Mouse (Mus musculus) limb, embryonic 13.5 days (tissue): ENCODE measurements around the gene 4933407L21Rik. TPM values are rescaled to one million over a fixed set of nuclear protein-coding genes. Genes with fewer than 3 reads are reported as not detected.
"Not testable (repeated sequence)": the region's sequence is repeated elsewhere in the genome, so short reads cannot be mapped to it uniquely, and the experiment has no call there.

Experiments used
- ATAC-seq: fragments of 200-750 bp; cut with Nextera tagmentation; 2 replicates; pipeline ENCODE4 v1.8.0; 2017; ENCODE audit warnings: low read depth, moderate number of reproducible peaks, moderate TSS enrichment; ENCODE audit not compliant: low FRiP score
- H3K27ac ChIP-seq: fragments of 300-500 bp; sonication (generic); 2 replicates; pipeline ENCODE4 v1.5.1; 2015; ENCODE audit warnings: inconsistent platforms, mild to moderate bottlenecking, moderate library complexity
- H3K27me3 ChIP-seq: fragments of 300-500 bp; sonication (generic); 2 replicates; pipeline ENCODE4 v1.6.1; 2015; ENCODE audit warnings: mild to moderate bottlenecking, inconsistent platforms
- H3K36me3 ChIP-seq: fragments of 300-500 bp; sonication (generic); 2 replicates; pipeline ENCODE4 v1.6.1; 2015; ENCODE audit warnings: inconsistent platforms, mild to moderate bottlenecking, moderate library complexity
- H3K4me1 ChIP-seq: fragments of 300-500 bp; sonication (generic); 2 replicates; pipeline ENCODE4 v1.6.1; 2015; ENCODE audit warnings: inconsistent platforms
- H3K4me2 ChIP-seq: fragments of 300-500 bp; sonication (generic); replicated peaks from 2 replicates; pipeline ENCODE4 v1.6.1; 2015; ENCODE audit warnings: inconsistent platforms, mild to moderate bottlenecking, moderate library complexity
- H3K4me3 ChIP-seq: fragments of 300-500 bp; sonication (generic); 2 replicates; pipeline ENCODE4 v1.5.1; 2015; ENCODE audit warnings: moderate library complexity, mild to moderate bottlenecking, inconsistent platforms
- H3K9ac ChIP-seq: fragments of 300-500 bp; sonication (generic); 2 replicates; pipeline ENCODE4 v1.6.1; 2015; ENCODE audit warnings: mild to moderate bottlenecking, inconsistent platforms
- H3K9me3 ChIP-seq: fragments of 300-500 bp; sonication (generic); 2 replicates; pipeline ENCODE4 v1.6.1; 2016; ENCODE audit warnings: inconsistent platforms
- WGBS: fragments of 180-500 bp; shearing (Covaris S2); methylation state at CpG from one replicate; pipeline ENCODE4 v1.1.7; 2015; 5-methylcytosine and 5-hydroxymethylcytosine counted together
- polyA plus RNA-seq: library from polyadenylated mRNA; unstranded; fragments of >200 nt; fragmentation: Nextera tagmentation; extraction: Ambion mirVana; gene quantifications from 2 replicates; pipeline ENCODE4 v1.2.1, GENCODE M21; 2015

Gene 4933407L21Rik
- polyA plus RNA-seq, 1 experiment from 2014 or later: 0.56 TPM

DNA sequence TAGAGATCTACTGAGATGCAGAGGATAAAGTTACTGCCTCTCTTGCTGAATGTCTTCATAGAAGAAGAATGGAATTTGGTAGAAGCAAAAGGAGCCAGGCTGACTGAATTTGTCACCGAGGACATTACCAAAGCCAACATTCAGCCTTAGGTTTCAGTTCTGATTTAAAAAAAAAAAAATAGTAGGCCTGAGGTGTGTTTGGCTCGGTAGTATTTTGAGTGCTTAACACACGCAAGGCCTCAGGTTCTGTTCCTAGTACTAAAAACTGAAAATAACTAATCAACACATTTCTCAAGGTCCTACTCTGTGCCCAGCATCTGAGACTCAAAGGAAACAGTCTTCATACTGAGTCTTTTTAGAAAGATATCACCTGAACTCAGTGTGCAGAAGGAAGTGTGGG, 42.8 kb downstream of the 4933407L21Rik start:
- 87% methylated on average over 3 of the region's 3 CpGs for WGBS
- ATAC-seq: no peak

DNA sequence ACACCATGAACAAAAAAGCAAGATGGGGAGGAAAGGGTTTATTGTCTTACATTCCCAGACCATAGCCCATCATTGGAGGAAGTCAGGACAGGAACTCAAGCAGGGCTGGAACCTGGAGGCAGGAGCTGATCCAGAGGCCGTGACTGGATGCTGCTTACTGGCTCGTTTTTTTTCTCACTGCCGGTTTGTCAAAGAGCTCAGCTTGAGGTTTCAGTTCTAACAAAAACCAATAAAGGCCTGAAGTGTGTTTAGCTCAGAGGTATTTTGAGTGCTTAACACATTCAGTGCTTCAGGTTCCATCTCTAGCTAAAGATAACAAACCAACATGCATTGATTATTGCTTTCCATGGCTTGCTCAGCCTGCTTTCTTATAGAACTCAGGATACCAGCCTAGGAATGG, 44.1 kb downstream of the 4933407L21Rik start:
- H3K9me3 ChIP-seq: no peaks in the 10 kb centered on the region
- H3K27ac ChIP-seq: no peak overlapping the region
- peaks cover 10% of the 10 kb centered on the region; the same call in 1 of the 2 replicates for H3K4me1 ChIP-seq
- no peak overlapping the region for H3K9ac ChIP-seq
- no peak overlapping the region for H3K4me3 ChIP-seq
- no peaks in the 10 kb centered on the region for H3K27me3 ChIP-seq
- no peak for ATAC-seq
- H3K36me3 ChIP-seq: no peaks in the 10 kb centered on the region
- WGBS: 43% methylated on average over 3 of the region's 3 CpGs
- H3K4me2 ChIP-seq: no peak overlapping the region

More for the DNA sequence above, 42.8 kb downstream of the 4933407L21Rik start:
- Histone ChIP-seq H3K9me3 (no peaks in the 10 kb centered on the region), H3K9ac (no peak overlapping the region), H3K27me3 (no peaks in the 10 kb centered on the region), H3K27ac (no peak overlapping the region), H3K4me2 (no peak overlapping the region), H3K36me3 (no peaks in the 10 kb centered on the region), H3K4me3 (no peak overlapping the region), H3K4me1 (peaks cover 10% of the 10 kb centered on the region; the same call in 1 of the 2 replicates)

DNA sequence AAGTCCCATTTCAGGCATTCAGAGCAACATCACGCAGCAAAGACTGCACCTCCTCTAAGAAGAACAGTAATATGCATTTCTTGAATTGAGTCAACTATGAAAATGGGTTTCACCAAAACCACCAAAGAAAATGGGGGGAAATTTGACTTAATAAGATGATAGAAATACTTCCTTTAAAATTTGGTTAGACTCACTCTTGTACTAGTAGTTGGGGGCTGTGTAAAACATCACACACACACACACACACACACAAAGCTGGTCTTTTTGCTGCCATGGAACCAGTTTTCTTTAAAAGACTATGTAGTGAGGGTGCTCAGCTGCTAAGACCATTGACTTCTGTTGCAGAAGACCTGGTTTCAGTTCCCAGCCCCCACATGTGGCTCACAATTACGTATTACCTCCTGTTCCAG, 45.2 kb downstream of the 4933407L21Rik start:
- no peak for ATAC-seq
- H3K36me3 ChIP-seq: no peaks in the 10 kb centered on the region

DNA sequence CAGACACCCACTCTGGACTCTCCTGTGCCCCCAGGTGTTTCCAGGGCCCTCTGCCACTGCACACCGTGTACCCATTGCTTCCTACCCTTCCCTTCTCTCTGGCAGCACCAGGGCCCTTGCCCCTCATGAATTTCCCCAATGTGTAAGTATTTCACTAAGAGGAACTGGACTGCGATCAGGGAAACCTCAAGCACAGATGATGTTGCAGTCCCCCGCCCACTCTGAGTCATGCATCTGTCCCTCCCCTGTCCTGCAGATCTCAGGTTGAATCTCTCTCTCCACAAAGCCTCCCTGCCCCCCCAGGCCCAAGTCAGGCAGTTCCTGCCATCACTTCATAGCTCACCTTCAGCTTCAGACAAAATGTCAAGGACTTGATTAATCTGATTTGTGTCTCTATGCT, 49.4 kb downstream of the 4933407L21Rik start:
- Histone ChIP-seq H3K27me3 (no peaks in the 10 kb centered on the region), H3K4me3 (no peak overlapping the region), H3K4me2 (no peak overlapping the region), H3K36me3 (no peaks in the 10 kb centered on the region), H3K27ac (no peak overlapping the region), H3K9me3 (no peaks in the 10 kb centered on the region), H3K9ac (no peak overlapping the region), H3K4me1 (no peaks in the 10 kb centered on the region)
- whole genome bisulfite sequencing: 75% methylated on average over 3 of the region's 3 CpGs
- no peak for ATAC-seq

More for the DNA sequence above, 45.2 kb downstream of the 4933407L21Rik start:
- 84% methylated on average over 2 of the region's 2 CpGs for WGBS
- Histone ChIP-seq H3K27ac (no peak overlapping the region), H3K27me3 (no peaks in the 10 kb centered on the region), H3K4me2 (no peak overlapping the region), H3K9me3 (no peaks in the 10 kb centered on the region), H3K4me3 (no peak overlapping the region), H3K4me1 (peaks cover 10% of the 10 kb centered on the region; the same call in 1 of the 2 replicates), H3K9ac (no peak overlapping the region)

DNA sequence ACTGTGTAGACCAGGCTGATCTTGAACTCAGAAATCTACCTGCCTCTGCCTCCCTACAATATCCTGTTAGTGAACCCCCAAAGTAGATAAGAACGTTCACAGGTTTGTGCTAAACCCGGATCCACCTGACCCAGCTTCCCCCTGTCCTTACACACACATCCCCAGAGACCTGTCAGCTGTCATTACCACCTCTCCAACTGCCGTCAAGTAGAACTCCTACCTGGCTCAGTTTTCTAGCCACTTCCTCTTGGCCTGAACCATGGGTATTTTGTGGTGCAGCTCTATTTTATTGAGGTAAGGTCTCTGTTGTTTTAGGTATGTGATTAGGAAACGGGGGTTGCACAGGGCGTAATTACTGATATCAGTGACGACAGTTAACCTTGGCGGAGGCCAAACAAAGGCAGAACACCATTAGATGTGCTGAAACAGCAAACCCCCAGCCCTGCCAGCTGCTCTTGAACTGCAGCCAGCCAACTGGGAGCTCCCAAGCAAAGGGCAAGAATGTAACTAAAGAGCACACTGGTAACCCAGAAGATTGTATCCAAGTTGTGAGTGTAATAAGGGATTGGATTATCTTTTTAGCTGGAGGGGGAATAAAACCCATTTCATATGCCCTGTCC, 53.6 kb downstream of the 4933407L21Rik start:
- H3K36me3 ChIP-seq: no peaks in the 10 kb centered on the region
- H3K9ac ChIP-seq: no peak overlapping the region
- no peaks in the 10 kb centered on the region for H3K27me3 ChIP-seq
- 53% methylated on average over 7 of the region's 7 CpGs for WGBS
- no peaks in the 10 kb centered on the region for H3K9me3 ChIP-seq
- H3K4me2 ChIP-seq: no peak overlapping the region
- no peak for ATAC-seq
- no peak overlapping the region for H3K4me3 ChIP-seq
- H3K4me1 ChIP-seq: no peaks in the 10 kb centered on the region
- H3K27ac ChIP-seq: no peak overlapping the region

DNA sequence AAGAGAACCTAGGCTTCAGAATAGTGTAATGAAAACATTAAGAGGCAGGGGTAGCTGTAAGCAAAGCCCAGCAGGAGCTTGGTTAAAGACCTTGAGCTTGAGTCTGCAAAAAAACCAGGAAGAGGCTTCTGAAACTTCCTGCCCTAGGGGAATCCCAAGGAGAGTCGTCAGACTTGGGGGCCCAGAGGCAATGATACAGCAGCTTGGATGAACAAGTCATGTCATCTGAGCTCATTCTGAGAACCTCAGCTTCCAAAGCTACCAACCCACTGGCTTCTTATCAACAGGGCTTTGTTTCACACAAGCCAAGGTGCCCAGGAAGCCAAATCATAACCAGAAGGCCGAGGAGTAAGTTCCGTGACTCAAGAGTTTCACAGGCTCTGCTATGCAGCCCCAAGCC, 57.5 kb downstream of the 4933407L21Rik start:
- ATAC-seq: no peak
- no peak overlapping the region for H3K4me2 ChIP-seq
- H3K4me3 ChIP-seq: no peak overlapping the region
- no peaks in the 10 kb centered on the region for H3K9me3 ChIP-seq
- H3K27ac ChIP-seq: no peak overlapping the region
- no peaks in the 10 kb centered on the region for H3K4me1 ChIP-seq
- no peaks in the 10 kb centered on the region for H3K36me3 ChIP-seq
- H3K27me3 ChIP-seq: no peaks in the 10 kb centered on the region
- H3K9ac ChIP-seq: no peak overlapping the region
- 69% methylated on average over 3 of the region's 3 CpGs for WGBS

DNA sequence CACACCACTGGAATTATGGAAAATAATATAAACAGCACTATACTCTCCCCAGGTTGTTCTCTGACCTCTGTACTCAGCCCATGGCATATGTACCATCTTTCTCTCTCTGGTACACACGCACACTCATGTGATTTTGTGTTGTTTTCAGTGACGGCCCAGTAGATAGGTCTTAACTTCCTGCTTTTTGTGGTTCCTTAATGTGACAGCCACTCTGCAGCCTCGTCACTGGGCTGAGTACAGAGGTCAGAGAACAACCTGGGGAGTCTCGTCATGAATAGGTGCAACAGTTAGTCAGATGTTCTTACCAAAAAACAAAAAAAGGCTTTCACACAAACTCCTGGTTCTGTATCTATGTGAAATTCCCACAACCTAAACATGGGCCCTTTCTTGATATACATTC, 60.1 kb downstream of the 4933407L21Rik start:
- no peaks in the 10 kb centered on the region for H3K4me1 ChIP-seq
- H3K27me3 ChIP-seq: no peaks in the 10 kb centered on the region
- no peak overlapping the region for H3K4me3 ChIP-seq
- 78% methylated on average over 4 of the region's 4 CpGs for WGBS
- H3K4me2 ChIP-seq: no peak overlapping the region
- no peak overlapping the region for H3K9ac ChIP-seq
- H3K36me3 ChIP-seq: no peaks in the 10 kb centered on the region
- no peaks in the 10 kb centered on the region for H3K9me3 ChIP-seq
- no peak overlapping the region for H3K27ac ChIP-seq
- no peak for ATAC-seq

DNA sequence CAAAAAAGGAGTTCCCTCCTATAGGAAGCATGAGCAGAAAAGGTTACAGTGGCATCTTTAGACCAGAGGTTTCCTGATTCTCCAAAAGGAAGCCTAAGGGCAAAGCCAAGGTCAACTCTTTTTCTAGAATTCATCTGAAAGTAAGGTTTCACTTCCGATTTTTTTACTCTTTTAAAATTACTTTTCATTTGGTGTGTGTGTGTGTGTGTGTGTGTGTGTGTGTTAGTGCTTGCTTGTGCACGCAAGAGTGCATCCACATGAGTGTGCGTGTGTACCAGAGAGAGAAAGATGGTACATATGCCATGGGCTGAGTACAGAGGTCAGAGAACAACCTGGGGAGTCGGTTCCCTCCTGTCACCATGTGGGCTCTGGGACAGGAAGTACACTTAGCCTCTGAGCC, 60.6 kb downstream of the 4933407L21Rik start:
- H3K27me3 ChIP-seq, H3K27ac ChIP-seq, ATAC-seq, H3K9ac ChIP-seq, H3K4me2 ChIP-seq, H3K9me3 ChIP-seq, H3K4me1 ChIP-seq, H3K4me3 ChIP-seq, H3K36me3 ChIP-seq: not testable (repeated sequence)
- WGBS: 84% methylated on average over 4 of the region's 4 CpGs

Other genes starting within 250 kb of the 4933407L21Rik start
- gene A630001G21Rik, start 149.8 kb upstream of the 4933407L21Rik start, polyA plus RNA-seq: 1.0 and 1.4 TPM in 2 replicates
- gene Cab39, start 135.0 kb upstream of the 4933407L21Rik start, polyA plus RNA-seq: 28.1 and 28.5 TPM in 2 replicates
- 289 and 290 TPM in 2 replicates for gene Itm2c, start 34.2 kb upstream of the 4933407L21Rik start, polyA plus RNA-seq
- gene Gpr55, start 32.5 kb downstream of the 4933407L21Rik start, polyA plus RNA-seq: 0.10 TPM in 1 of 2 replicates, not detected in the other
- not detected in 2 replicates for gene Spata3, start 88.3 kb downstream of the 4933407L21Rik start, polyA plus RNA-seq
- 0.31 and 0.61 TPM in 2 replicates for gene 2810459M11Rik, start 117.4 kb downstream of the 4933407L21Rik start, polyA plus RNA-seq
- gene Psmd1, start 135.9 kb downstream of the 4933407L21Rik start, polyA plus RNA-seq: 179 TPM in 2 replicates
- 0.55 and 1.0 TPM in 2 replicates for gene Htr2b, start 183.5 kb downstream of the 4933407L21Rik start, polyA plus RNA-seq
- 0.28 TPM in 1 of 2 replicates, not detected in the other for gene Gm21972, start 205.2 kb downstream of the 4933407L21Rik start, polyA plus RNA-seq
- gene Armc9, start 226.3 kb downstream of the 4933407L21Rik start, polyA plus RNA-seq: 28.3 and 30.4 TPM in 2 replicates